Mouse (Mus musculus) liver, postnatal 0 days (tissue): Measurements from ENCODE around the gene Trim46.

ENCODE experiments used
- CTCF ChIP-seq: sonication (generic); IDR thresholded peaks from 2 replicates; pipeline ENCODE4 v1.5.1; 2016; ENCODE audit warnings: antibody characterized with exemption, low read depth
- EP300 ChIP-seq: IDR thresholded peaks from 2 replicates; pipeline ENCODE4 v1.6.1; 2016; ENCODE audit warnings: antibody characterized with exemption, low read depth, mild to moderate bottlenecking

DNA sequence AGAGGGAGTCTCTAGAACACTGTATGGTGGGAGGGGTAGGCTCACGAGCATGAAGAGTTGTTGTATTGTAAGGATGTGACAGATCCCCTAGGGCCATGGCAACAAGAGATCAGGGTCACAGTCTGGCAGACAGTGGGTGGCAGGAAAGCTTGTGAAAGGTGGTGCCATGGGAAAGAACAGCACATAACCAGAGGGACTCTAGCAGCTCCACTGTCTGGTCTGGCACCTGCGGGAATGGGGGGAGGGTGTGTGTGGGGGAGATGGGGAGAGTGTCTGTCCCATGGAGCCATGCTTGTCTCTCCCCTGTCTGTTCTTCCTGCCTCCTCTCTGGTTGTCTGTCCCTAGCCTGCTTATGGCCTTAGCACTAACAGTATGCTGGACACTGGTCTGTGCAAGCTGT is 39.4 kb upstream of the Trim46 start:
- TF ChIP-seq CTCF, result no peak
- no peak for TF ChIP-seq EP300
